Mouse (Mus musculus): ENCODE results near the gene Rgcc. TPM values are rescaled to one million over a fixed set of nuclear protein-coding genes. Genes with fewer than 3 reads are reported as not detected.

The Rgcc gene
- polyA plus RNA-seq, 1 experiment: 45.1 TPM

GRCm38 (mm10) chr14:79299230-79299629 is 2.2 kb downstream of the Rgcc start:
- WGBS: 74% methylated on average over 4 of the region's 4 CpGs
- TF ChIP-seq POLR2A (IDR thresholded peaks at IDR 0.05; ENCODE audit: borderline replicate concordance, insufficient read depth, low read length): no peak
- no peak for TF ChIP-seq CTCF (IDR thresholded peaks at IDR 0.05; ENCODE audit: borderline replicate concordance, insufficient read depth, low read depth, low read length)
- no peak for DNase-seq
- Histone ChIP-seq H3K4me1 (ENCODE audit: control insufficient read depth, insufficient read depth, low read length) (peaks cover 3% of the 10 kb centered on the region), H3K27me3 (ENCODE audit: control insufficient read depth, insufficient read depth, low read length) (no peaks in the 10 kb centered on the region), H3K4me3 (replicated peaks; ENCODE audit: insufficient read depth, low read depth, low read length) (no peak overlapping the region), H3K27ac (ENCODE audit: insufficient read depth, low read length) (no peak overlapping the region)

DNA sequence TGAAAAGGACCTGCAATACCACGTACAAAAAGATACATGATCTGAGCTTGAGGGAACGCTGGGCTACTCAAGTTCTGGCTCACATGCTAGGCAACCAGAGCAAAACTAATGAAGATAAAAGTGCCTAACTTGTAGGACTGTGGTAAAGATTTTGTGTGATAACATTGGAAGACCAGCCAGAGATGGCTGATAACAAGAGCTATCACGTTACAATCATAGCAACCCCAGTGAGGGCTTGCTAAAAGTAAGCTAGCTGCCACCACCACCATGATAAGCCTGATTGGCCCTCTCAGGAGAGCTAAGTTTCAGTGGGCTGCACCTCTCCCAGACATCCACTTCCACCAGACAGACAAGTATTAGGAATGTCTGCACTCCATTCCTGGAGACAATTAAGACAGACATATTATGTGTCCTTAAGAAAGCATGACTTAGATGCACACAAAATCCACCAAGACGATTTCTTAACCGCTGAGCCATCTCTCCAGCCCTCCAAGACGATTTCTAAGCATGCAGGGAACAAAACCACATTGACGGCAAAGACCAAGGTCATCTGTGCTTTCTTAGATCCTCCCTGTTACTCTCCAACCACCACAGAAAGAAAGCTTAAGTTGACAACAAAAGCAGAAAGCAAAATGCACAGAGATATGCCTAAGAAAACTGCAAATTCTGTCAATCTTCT is 3.0 kb downstream of the Rgcc start:
- Histone ChIP-seq H3K4me1 (ENCODE audit: control insufficient read depth, insufficient read depth, low read length) (peaks cover 3% of the 10 kb centered on the region), H3K27me3 (ENCODE audit: control insufficient read depth, insufficient read depth, low read length) (no peaks in the 10 kb centered on the region), H3K27ac (ENCODE audit: insufficient read depth, low read length) (no peak overlapping the region), H3K4me3 (replicated peaks; ENCODE audit: insufficient read depth, low read depth, low read length) (no peak overlapping the region)
- TF ChIP-seq POLR2A (IDR thresholded peaks at IDR 0.05; ENCODE audit: borderline replicate concordance, insufficient read depth, low read length) (no peak), CTCF (IDR thresholded peaks at IDR 0.05; ENCODE audit: borderline replicate concordance, insufficient read depth, low read depth, low read length) (no peak)
- WGBS: 85% methylated on average over 7 of the region's 7 CpGs
- no peak for DNase-seq

DNA sequence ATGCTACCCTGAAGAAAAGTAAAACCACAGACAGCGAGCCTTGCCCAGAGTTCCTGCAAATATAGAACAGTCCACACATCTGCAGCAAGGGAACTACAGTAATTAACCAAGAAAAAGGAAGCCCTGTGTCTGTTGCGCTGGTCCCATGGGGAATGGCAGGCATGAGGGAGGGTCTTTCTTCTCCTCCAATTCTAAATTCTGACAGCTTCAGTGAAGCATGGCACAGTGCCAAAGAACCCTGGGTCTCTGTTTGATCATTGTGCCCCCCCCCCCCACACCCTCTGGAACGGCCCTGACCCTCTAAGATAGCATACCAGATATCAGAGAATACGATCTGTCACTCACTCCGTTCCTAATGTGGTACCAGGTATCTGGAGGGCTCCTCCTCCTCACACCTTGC is 4.6 kb downstream of the Rgcc start:
- TF ChIP-seq POLR2A (IDR thresholded peaks at IDR 0.05; ENCODE audit: borderline replicate concordance, insufficient read depth, low read length): no peak
- no peak for TF ChIP-seq CTCF (IDR thresholded peaks at IDR 0.05; ENCODE audit: borderline replicate concordance, insufficient read depth, low read depth, low read length)
- H3K27me3 ChIP-seq (ENCODE audit: control insufficient read depth, insufficient read depth, low read length): no peaks in the 10 kb centered on the region
- H3K4me1 ChIP-seq (ENCODE audit: control insufficient read depth, insufficient read depth, low read length): peaks cover 8% of the 10 kb centered on the region
- WGBS: 82% methylated on average over 5 of the region's 5 CpGs
- H3K27ac ChIP-seq (ENCODE audit: insufficient read depth, low read length): no peak overlapping the region
- DNase-seq: no peak
- no peak overlapping the region for H3K4me3 ChIP-seq (replicated peaks; ENCODE audit: insufficient read depth, low read depth, low read length)

- H3K27me3 ChIP-seq (ENCODE audit: control insufficient read depth, insufficient read depth, low read length): no peaks in the 10 kb centered on the region
- peaks cover 8% of the 10 kb centered on the region for H3K4me1 ChIP-seq (ENCODE audit: control insufficient read depth, insufficient read depth, low read length)
- no peak overlapping the region for H3K4me3 ChIP-seq (replicated peaks; ENCODE audit: insufficient read depth, low read depth, low read length)
- DNase-seq: no peak
- no peak for TF ChIP-seq CTCF (IDR thresholded peaks at IDR 0.05; ENCODE audit: borderline replicate concordance, insufficient read depth, low read depth, low read length)
- TF ChIP-seq POLR2A (IDR thresholded peaks at IDR 0.05; ENCODE audit: borderline replicate concordance, insufficient read depth, low read length): no peak
- 43% methylated on average over 7 of the region's 7 CpGs for WGBS
- H3K27ac ChIP-seq (ENCODE audit: insufficient read depth, low read length): no peak overlapping the region
Observed at GRCm38 (mm10) chr14:79296201-79296600, 5.2 kb downstream of the Rgcc start.

DNA sequence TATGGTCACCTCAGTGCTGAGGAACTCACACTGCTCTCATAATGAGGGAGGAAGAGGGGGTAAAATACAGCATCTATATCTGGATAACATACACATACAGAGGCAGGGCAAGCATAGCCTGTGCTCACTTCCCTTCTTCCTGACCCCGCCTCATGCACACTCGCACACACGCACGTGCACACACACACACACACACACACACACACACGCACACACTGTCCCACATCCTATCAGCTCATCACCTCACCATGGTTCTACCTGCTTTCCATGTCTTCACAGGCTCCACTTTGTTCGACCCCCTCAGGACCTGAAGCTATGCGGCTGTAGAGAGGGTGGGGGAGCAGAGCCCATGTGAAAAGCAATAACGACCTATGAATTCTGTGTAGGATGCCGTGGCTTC is 5.9 kb downstream of the Rgcc start:
- H3K27me3 ChIP-seq (ENCODE audit: control insufficient read depth, insufficient read depth, low read length): no peaks in the 10 kb centered on the region
- no peak overlapping the region for H3K27ac ChIP-seq (ENCODE audit: insufficient read depth, low read length)
- no peak for TF ChIP-seq CTCF (IDR thresholded peaks at IDR 0.05; ENCODE audit: borderline replicate concordance, insufficient read depth, low read depth, low read length)
- no peak for TF ChIP-seq POLR2A (IDR thresholded peaks at IDR 0.05; ENCODE audit: borderline replicate concordance, insufficient read depth, low read length)
- no peak overlapping the region for H3K4me3 ChIP-seq (replicated peaks; ENCODE audit: insufficient read depth, low read depth, low read length)
- peaks cover 8% of the 10 kb centered on the region for H3K4me1 ChIP-seq (ENCODE audit: control insufficient read depth, insufficient read depth, low read length)
- 86% methylated on average over 9 of the region's 9 CpGs for WGBS
- no peak for DNase-seq

- TF ChIP-seq POLR2A (IDR thresholded peaks at IDR 0.05; ENCODE audit: borderline replicate concordance, insufficient read depth, low read length) (no peak), CTCF (IDR thresholded peaks at IDR 0.05; ENCODE audit: borderline replicate concordance, insufficient read depth, low read depth, low read length) (no peak)
- no peak for DNase-seq
- no peak overlapping the region for H3K4me3 ChIP-seq (replicated peaks; ENCODE audit: insufficient read depth, low read depth, low read length)
- 85% methylated on average over 5 of the region's 5 CpGs for WGBS
- H3K27me3 ChIP-seq (ENCODE audit: control insufficient read depth, insufficient read depth, low read length): no peaks in the 10 kb centered on the region
- peaks cover 8% of the 10 kb centered on the region for H3K4me1 ChIP-seq (ENCODE audit: control insufficient read depth, insufficient read depth, low read length)
- H3K27ac ChIP-seq (ENCODE audit: insufficient read depth, low read length): no peak overlapping the region
Observed at GRCm38 (mm10) chr14:79294950-79295349, 6.5 kb downstream of the Rgcc start.

DNA sequence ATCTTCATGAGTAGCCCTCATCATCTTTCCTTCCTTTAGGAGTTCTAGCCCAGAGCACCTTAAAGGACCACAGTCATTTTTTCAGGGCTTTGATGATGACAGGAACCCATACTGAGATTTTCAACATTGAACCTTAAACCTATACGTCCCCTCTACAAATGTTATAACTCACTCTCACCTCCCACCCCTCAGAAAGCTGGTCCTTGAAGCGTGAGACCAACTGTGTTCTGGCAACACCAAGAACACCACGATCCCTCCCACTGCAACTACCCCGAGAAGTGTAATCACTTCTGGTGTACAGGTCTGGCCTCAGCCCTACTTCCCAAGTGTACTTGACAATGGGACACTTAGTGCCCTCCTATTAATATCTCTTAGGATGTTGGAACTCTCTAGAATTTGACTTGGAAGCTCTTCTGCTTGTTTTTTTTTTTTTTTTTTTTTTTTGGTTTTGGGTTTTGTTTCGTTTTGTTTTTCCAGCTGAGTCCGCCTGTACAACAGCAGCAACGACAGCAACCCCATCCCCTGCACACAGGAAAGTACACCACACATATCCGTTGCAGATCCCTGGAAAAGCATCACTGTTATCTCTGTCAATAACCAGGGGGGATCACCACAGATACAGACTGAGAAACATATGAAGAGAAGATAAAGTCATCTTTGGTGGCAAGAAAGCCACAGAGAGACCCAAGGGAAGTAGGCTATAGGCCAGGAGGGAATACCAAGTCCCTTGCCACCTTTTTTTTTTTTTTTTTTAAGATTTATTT is 7.2 kb downstream of the Rgcc start:
- TF ChIP-seq CTCF (IDR thresholded peaks at IDR 0.05; ENCODE audit: borderline replicate concordance, insufficient read depth, low read depth, low read length) (no peak), POLR2A (IDR thresholded peaks at IDR 0.05; ENCODE audit: borderline replicate concordance, insufficient read depth, low read length) (no peak)
- Histone ChIP-seq H3K27me3 (ENCODE audit: control insufficient read depth, insufficient read depth, low read length) (no peaks in the 10 kb centered on the region), H3K4me3 (replicated peaks; ENCODE audit: insufficient read depth, low read depth, low read length) (no peak overlapping the region), H3K27ac (ENCODE audit: insufficient read depth, low read length) (no peak overlapping the region), H3K4me1 (ENCODE audit: control insufficient read depth, insufficient read depth, low read length) (peaks cover 8% of the 10 kb centered on the region)
- 84% methylated on average over 8 of the region's 8 CpGs for WGBS
- no peak for DNase-seq
